ENCODE assay signal across 29 mouse cellular contexts in genomic region chr19:59339908-59340307, GRCm38 (mm10).
"Had no signal": no experiment of that assay in that cellular context is flagged by ENCODE, and none has a peak within 500 bp of the region (broad histone marks: within the 10 kb centered on the region; RNA-seq: fewer than 3 reads in every experiment).

No protein-coding gene starts in this region.

- H3K27me3 ChIP-seq: limb, embryonic 12.5 days; limb, embryonic 13.5 days; limb, embryonic 15.5 days; liver, embryonic 12.5 days; liver, embryonic 13.5 days; liver, embryonic 15.5 days; lung, embryonic 15.5 days; megakaryocyte, embryonic 14.5 days; midbrain, embryonic 12.5 days; midbrain, embryonic 13.5 days; midbrain, embryonic 15.5 days had no signal

- H3K9me3 ChIP-seq: limb, embryonic 10.5 days; limb, embryonic 12.5 days; limb, embryonic 13.5 days; limb, embryonic 15.5 days; liver, embryonic 12.5 days; liver, embryonic 13.5 days; liver, embryonic 15.5 days; lung, embryonic 15.5 days; megakaryocyte, embryonic 14.5 days; midbrain, embryonic 10.5 days; midbrain, embryonic 12.5 days; midbrain, embryonic 13.5 days; midbrain, embryonic 15.5 days had no signal

- H3K27ac ChIP-seq: left cerebral cortex, adult 2 months; limb, embryonic 10.5 days; limb, embryonic 12.5 days; limb, embryonic 13.5 days; limb, embryonic 15.5 days; liver, embryonic 12.5 days; liver, embryonic 13.5 days; liver, embryonic 14.5 days; liver, embryonic 15.5 days; lung, embryonic 15.5 days; macrophage; midbrain, embryonic 10.5 days; midbrain, embryonic 12.5 days; midbrain, embryonic 13.5 days; midbrain, embryonic 15.5 days had no signal

- DNase-seq: left cerebral cortex, postnatal 4 days; liver; liver, embryonic 13.5 days; liver, postnatal 0 days; lung, adult 18-20 months; lung, adult 2 months; lung, embryonic 14.5 days; lung, postnatal 10 days; lung, postnatal 14 days; lung, postnatal 36 days; lung, postnatal 4 days; midbrain, embryonic 14.5 days had no signal

- H3K4me2 ChIP-seq: limb, embryonic 12.5 days; limb, embryonic 13.5 days; limb, embryonic 15.5 days; liver, embryonic 11.5 days; liver, embryonic 12.5 days; liver, embryonic 13.5 days; liver, embryonic 15.5 days; lung, embryonic 14.5 days; lung, embryonic 15.5 days; midbrain, embryonic 11.5 days; midbrain, embryonic 12.5 days; midbrain, embryonic 13.5 days; midbrain, embryonic 15.5 days had no signal

- H3K9ac ChIP-seq: limb, embryonic 12.5 days; limb, embryonic 13.5 days; limb, embryonic 15.5 days; liver, embryonic 12.5 days; liver, embryonic 13.5 days; liver, embryonic 14.5 days; liver, embryonic 15.5 days; liver, postnatal 0 days; lung, embryonic 14.5 days; lung, embryonic 15.5 days; midbrain, embryonic 12.5 days; midbrain, embryonic 13.5 days; midbrain, embryonic 15.5 days had no signal

- H3K36me3 ChIP-seq: limb, embryonic 15.5 days; midbrain, embryonic 12.5 days; midbrain, embryonic 13.5 days; midbrain, embryonic 15.5 days had no signal

- H3K4me3 ChIP-seq: left cerebral cortex, adult 2 months; limb, embryonic 10.5 days; limb, embryonic 12.5 days; limb, embryonic 13.5 days; limb, embryonic 15.5 days; liver, embryonic 12.5 days; liver, embryonic 13.5 days; liver, embryonic 15.5 days; lung, embryonic 15.5 days; megakaryocyte, embryonic 14.5 days; midbrain, embryonic 10.5 days; midbrain, embryonic 12.5 days; midbrain, embryonic 13.5 days; midbrain, embryonic 15.5 days had no signal
